Mouse (Mus musculus) bone marrow, adult 2 months (tissue): ENCODE results near the gene Gm13128.
"Not testable (repeated sequence)": the region's sequence is repeated elsewhere in the genome, so short reads cannot be mapped to it uniquely, and the experiment has no call there.

Source experiments
- CTCF ChIP-seq: fragments of 200-500 bp; IDR thresholded peaks from 2 replicates; pipeline ENCODE4 v1.5.1; 2011; ENCODE audit warnings: low read length, control low read depth; ENCODE audit not compliant: control insufficient read depth, insufficient read depth
- POLR2A ChIP-seq: fragments of 200-500 bp; IDR thresholded peaks from 2 replicates; pipeline ENCODE4 v1.6.1; 2011; ENCODE audit warnings: low read depth, mild to moderate bottlenecking, control low read depth, low read length, borderline replicate concordance; ENCODE audit not compliant: control insufficient read depth

GRCm38 (mm10) chr4:144312666-144313460 is 17.2 kb upstream of the Gm13128 start:
- not testable (repeated sequence) for TF ChIP-seq POLR2A, CTCF
